Mouse (Mus musculus): ENCODE data around the gene Ccer2.
A peak's percentile ranks its signal among the peaks of the same experiment; 100 is the strongest.

Ccer2 gene

GRCm38 (mm10) chr7:28792391-28793185 lies 36.6 kb downstream of the Ccer2 start:
- peak; percentile 54 for DNase-seq

GRCm38 (mm10) chr7:28793834-28794233 lies 37.9 kb downstream of the Ccer2 start:
- peak; percentile 78 for DNase-seq

- DNase-seq = no peak
Measured at GRCm38 (mm10) chr7:28794496-28794895, 38.5 kb downstream of the Ccer2 start.

GRCm38 (mm10) chr7:28795832-28796231 lies 39.9 kb downstream of the Ccer2 start:
- no peak for DNase-seq

GRCm38 (mm10) chr7:28796562-28796975 lies 40.6 kb downstream of the Ccer2 start:
- peak; percentile 81 for DNase-seq

GRCm38 (mm10) chr7:28799994-28800393 lies 44.0 kb downstream of the Ccer2 start:
- DNase-seq = peak; percentile 51

- no peak for DNase-seq
Measured at GRCm38 (mm10) chr7:28801451-28801850, 45.5 kb downstream of the Ccer2 start.

GRCm38 (mm10) chr7:28801901-28802670 lies 46.1 kb downstream of the Ccer2 start:
- DNase-seq = no peak

GRCm38 (mm10) chr7:28802846-28803588 lies 47.0 kb downstream of the Ccer2 start:
- DNase-seq = no peak

- no peak for DNase-seq
Measured at GRCm38 (mm10) chr7:28803756-28804155, 47.8 kb downstream of the Ccer2 start.

- DNase-seq = peak; percentile 50
Measured at GRCm38 (mm10) chr7:28806869-28807268, 50.9 kb downstream of the Ccer2 start.

GRCm38 (mm10) chr7:28807641-28808220 lies 51.8 kb downstream of the Ccer2 start:
- DNase-seq = no peak

- DNase-seq = peak; percentile 70
Measured at GRCm38 (mm10) chr7:28808221-28808941, 52.4 kb downstream of the Ccer2 start, which contains the start of gene Hnrnpl. TSS of gene Hnrnpl (plus strand) at chr7:28808541.
